Mouse (Mus musculus) layer of hippocampus, postnatal 25 days (tissue): Measurements from ENCODE around the gene Dnajb14. TPM values are rescaled to one million over a fixed set of nuclear protein-coding genes. Genes with fewer than 3 reads are reported as not detected.

ENCODE experiments used
- DNase-seq, 2 experiments: peaks; one replicate each; pipeline ENCODE4 v3.0.0; 2022; ENCODE audit warnings: mixed read lengths in 2 of 2, low spot score in 1 of 2; ENCODE audit errors: extremely low spot score in 1 of 2
- total RNA-seq, 2 experiments: library from RNA; stranded (reverse); gene quantifications; 2 replicates each; pipeline ENCODE4 v1.2.3; 2021

Dnajb14 gene
- total RNA-seq, 2 experiments from 2014 or later: 46.1 to 50.5 TPM

DNA sequence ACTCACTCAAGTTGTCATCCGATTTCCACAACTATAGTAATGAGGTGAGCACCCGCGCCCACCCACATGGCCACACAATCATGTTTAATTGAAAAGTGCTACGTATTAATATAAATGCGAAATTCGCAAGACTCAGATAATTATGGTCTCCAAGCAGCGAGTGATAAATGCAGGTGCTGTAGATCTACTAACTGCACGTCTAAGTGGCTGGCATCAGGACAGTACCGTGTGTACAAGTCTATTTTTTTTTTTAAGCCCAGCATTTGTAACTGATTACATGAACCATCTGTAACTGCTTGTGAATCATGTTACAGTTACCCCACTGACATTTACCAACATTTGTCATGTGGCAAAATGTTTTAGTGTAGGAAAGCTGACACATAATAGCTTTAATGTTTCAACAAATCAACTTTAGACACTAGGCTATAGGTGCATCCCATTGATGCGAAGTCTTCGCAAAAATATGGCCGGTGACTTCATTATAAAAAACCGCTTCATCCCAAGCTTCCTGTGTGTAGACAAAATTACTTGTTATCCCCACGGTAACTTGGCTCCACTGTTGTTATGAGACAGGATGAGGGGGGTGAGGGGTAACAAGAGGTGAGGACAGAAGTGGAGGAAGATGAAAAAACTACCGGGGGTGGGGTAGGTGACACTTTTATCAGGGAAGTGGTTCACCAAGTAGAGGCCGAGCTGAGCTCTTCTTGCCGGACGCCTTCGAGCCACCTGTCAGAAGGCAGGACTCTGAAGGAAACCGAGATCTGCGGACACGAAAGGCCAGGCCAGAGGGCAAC, 3.9 kb upstream of the Dnajb14 start:
- peak in 1 of 2 experiments; percentile 15 for DNase-seq

- peak; percentile 93 to 95 for DNase-seq
Measured at GRCm38 (mm10) chr3:137864124-137864987, 3.1 kb upstream of the Dnajb14 start, which contains the start of gene H2afz. TSS of gene H2afz (plus strand) at chr3:137864487.

DNA sequence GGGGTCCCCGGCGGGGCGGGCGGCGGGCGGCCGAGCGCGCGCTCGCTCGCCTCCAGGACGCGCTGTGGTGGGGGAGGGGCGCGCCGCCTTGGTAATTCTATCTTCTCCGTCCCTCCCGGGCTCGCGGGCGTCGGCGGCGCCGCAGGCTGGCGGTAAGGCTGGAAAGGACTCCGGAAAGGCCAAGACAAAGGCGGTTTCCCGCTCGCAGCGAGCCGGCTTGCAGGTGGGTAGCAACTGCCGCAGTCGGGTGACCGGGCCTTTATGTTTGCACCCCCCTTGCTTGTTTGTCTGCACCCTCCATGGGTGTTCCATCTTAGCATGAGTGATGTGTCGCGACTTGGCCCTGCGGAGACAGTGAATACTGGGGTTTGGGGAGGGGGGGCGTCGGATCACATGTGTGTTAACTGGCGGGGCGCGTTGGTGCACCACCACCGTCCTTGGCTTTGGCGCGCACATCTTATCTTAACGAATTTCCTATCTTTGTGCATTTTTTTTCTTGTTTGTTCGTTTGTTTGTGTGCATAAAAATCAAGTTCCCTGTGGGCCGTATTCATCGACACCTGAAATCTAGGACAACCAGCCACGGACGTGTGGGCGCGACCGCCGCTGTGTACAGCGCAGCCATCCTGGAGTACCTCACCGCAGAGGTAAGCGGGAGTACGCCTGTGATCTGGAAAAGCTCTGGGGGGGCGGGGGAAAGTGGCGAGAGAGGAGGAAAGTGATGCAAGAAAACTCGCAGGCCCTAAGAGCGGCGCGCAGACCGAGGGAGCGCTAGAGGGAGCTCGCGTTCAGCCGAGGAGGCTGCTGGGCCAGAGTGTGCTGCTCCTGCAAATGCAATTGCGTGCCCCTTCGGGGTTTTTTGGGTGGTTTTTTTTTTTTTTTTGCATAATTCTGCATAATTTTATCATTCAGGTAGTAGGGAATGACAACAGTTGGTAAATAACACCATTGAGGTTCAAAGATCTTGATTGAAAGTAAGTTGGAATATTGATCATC, 2.2 kb upstream of the Dnajb14 start:
- DNase-seq: peak; percentile 69 to 92

GRCm38 (mm10) chr3:137867133-137867436, 390 bp upstream of the Dnajb14 start:
- no peak for DNase-seq

GRCm38 (mm10) chr3:137868094-137868913, 829 bp downstream of the Dnajb14 start:
- peak in 1 of 2 experiments; percentile 18 for DNase-seq

DNA sequence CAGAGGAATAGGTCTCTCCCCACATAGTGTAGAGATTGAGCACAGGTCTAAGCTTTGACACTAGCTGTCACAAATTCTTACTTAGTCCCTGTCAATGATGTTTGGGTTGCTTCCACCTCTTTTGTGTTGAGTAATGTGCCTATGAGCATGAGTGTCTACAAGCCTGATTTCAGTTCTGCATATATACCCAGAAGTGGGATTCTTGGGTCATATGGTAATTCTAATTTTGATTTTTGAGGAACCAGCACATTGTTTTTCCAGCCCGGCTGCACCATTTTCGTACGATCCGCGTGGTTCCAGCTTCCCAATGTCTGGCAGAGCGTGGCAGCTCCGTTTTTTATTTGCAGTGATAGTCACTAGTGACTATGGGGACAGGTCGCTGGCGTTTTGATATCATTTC, 1.9 kb downstream of the Dnajb14 start:
- DNase-seq: no peak

GRCm38 (mm10) chr3:137879313-137879712, 11.8 kb downstream of the Dnajb14 start:
- DNase-seq: no peak

DNA sequence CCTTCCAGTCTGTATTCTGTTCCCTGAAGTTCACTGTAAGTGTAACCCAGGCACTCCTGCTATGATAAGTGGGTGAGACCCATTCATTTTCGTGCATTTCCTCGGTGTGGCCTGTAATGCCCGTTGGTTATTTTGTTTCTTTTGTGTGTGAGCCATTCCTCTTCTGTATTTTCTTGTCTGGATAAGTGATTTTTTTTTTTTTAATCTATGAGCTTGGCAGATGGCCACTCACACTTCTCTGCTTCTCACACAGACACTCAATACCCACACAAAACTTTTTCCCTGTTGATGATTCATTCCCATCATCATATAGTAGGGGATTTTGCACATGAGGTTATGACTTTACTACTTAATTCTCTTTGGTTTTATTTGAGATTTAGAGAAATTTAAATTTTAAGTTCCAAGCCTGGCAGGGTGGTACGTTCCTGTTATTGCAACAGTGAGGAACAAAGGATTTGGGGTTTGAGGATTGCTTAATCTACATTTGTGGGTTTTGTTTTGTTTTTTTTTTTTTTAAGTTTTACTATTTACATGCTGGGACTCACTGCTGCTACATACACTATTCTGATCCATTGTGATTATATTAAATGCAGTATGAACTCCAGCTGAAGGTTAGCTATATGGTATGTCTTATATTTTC, 12.8 kb downstream of the Dnajb14 start:
- DNase-seq: no peak

DNA sequence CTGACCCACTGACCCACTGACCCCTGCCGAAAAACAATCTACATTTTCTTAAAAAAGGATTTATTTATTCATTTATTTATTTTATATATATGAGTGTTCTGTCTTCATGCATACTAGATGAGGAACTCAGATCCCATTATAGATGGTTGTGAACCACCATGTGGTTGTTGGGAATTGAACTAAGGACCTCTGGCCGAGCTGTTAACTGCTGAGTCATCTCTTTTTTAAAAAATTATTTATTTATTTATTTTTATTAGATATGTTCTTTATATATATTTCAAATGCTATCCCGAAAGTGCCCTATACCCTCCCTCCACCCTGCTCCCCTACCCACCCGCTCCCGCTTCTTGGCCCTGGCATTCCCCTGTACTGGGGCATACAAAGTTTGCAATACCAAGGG, 13.6 kb downstream of the Dnajb14 start:
- DNase-seq: no peak

DNA sequence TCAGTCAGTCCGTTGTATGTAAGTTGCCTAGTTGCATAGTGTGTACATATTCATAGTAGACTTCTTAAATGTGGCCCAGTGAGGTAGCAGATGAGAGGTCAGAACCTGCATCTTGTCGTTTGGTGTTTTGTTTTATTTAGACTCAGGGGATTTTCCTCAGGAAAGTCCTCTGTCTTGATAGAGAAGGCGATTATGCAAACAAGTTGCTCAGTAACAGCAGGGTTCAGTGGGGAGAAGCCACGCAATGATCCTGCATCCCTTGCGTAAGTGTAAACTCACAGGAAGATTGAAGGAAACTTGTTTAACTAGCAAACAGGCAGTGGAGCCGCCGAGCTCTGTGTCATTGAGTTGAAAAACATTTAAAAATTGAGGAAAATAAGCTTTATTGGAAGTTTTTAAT, 20.5 kb downstream of the Dnajb14 start:
- no peak for DNase-seq

- DNase-seq: no peak
Measured at GRCm38 (mm10) chr3:137891089-137891488, 23.6 kb downstream of the Dnajb14 start.

- DNase-seq: no peak
Measured at GRCm38 (mm10) chr3:137892118-137892517, 24.6 kb downstream of the Dnajb14 start.

- DNase-seq: no peak
Measured at GRCm38 (mm10) chr3:137893789-137894188, 26.3 kb downstream of the Dnajb14 start.

DNA sequence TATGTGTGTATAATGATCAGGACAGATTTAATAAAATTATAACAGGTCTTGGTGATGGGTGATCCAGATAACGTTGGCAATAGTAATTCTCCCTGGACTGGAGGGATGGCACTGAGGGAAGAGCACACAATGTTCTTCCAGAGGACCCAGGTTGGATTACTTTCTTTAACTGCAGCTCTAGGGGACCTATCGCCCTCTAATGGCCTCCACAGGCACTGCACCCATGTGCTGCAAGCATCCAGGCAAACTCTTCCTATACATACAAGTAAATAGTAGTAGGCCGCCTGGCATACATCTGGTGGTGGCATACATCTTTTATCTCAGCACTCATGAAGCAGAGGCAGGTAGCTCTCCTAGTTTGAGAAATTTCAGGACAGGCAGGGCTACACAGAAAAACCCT, 27.7 kb downstream of the Dnajb14 start:
- no peak for DNase-seq

DNA sequence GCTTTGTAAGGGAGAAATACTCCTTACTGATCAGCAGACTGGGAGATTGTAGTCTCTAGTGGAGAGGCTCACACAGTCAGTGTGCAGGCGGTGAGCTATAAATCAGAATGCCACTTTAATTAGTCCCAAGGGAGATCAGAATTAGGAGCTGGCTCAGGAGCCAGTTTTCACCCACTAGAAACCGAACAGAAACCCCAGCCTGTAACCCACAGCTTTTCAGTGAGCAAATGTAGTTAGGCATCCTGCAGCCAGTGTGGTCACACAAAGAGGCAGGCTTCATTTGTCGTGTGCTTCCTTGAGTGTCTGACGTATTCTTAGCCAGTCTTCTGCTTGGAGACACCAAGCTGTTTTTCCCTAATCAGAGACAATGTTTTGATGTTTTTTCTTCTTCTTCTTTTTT, 28.9 kb downstream of the Dnajb14 start:
- no peak for DNase-seq

DNA sequence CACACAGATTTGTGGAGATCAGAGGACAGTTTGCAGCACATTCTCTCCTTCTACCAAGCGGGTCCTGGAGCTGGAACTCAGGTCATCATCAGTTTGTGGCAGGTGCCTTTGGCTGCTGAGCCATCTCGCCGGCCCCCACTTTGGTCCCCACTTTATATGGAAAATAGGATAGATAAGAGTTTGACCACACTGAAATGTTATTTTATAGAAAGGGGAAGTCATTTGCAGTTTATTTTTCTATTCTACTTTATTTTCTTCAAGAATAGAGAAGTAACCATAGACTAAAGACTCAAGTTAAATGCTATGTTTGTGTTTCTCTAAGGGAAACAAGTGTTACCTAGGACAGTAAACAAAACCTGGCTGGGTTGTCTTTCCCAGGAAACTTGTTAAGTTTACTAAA, 29.4 kb downstream of the Dnajb14 start:
- no peak for DNase-seq

GRCm38 (mm10) chr3:137897685-137898084, 30.2 kb downstream of the Dnajb14 start:
- DNase-seq: no peak

GRCm38 (mm10) chr3:137900149-137900548, 32.7 kb downstream of the Dnajb14 start:
- DNase-seq: peak in 1 of 2 experiments; percentile 14

GRCm38 (mm10) chr3:137913093-137913492, 45.6 kb downstream of the Dnajb14 start:
- DNase-seq: no peak
